Mouse (Mus musculus) stomach, embryonic 14.5 days (tissue): Measurements from ENCODE around the gene Copg2. TPM values are rescaled to one million over a fixed set of nuclear protein-coding genes. Genes with fewer than 3 reads are reported as not detected.

Experiments used
- ATAC-seq: fragments of 200-750 bp; cut with Nextera tagmentation; 2 replicates; pipeline ENCODE4 v1.8.0; 2017; ENCODE audit warnings: low read depth, moderate TSS enrichment; ENCODE audit not compliant: insufficient number of reproducible peaks, insufficient read depth, low FRiP score
- H3K27ac ChIP-seq: fragments of 300-500 bp; sonication (generic); 2 replicates; pipeline ENCODE4 v1.5.1; 2014; ENCODE audit warnings: mild to moderate bottlenecking, low read length, moderate library complexity, mixed read lengths
- H3K27me3 ChIP-seq: fragments of 300-500 bp; sonication (generic); 2 replicates; pipeline ENCODE4 v1.6.1; 2014; ENCODE audit warnings: low read length, control low read depth, mixed read lengths; ENCODE audit not compliant: control insufficient read depth, insufficient read depth
- H3K36me3 ChIP-seq: fragments of 300-500 bp; sonication (generic); 2 replicates; pipeline ENCODE4 v1.6.1; 2014; ENCODE audit warnings: mild to moderate bottlenecking, control low read depth, low read length, moderate library complexity, mixed read lengths; ENCODE audit not compliant: control insufficient read depth, insufficient read depth
- H3K4me1 ChIP-seq: fragments of 300-500 bp; sonication (generic); 2 replicates; pipeline ENCODE4 v1.6.1; 2014; ENCODE audit warnings: low read length, control low read depth, mixed read lengths; ENCODE audit not compliant: control insufficient read depth, insufficient read depth
- H3K4me2 ChIP-seq: fragments of 300-500 bp; sonication (generic); replicated peaks from 2 replicates; pipeline ENCODE4 v1.6.1; 2014; ENCODE audit warnings: low read depth, low read length, control low read depth
- H3K4me3 ChIP-seq: fragments of 300-500 bp; sonication (generic); 2 replicates; pipeline ENCODE4 v1.5.1; 2014; ENCODE audit warnings: low read depth, low read length, control low read depth
- H3K9ac ChIP-seq: fragments of 300-500 bp; sonication (generic); replicated peaks from 2 replicates; pipeline ENCODE4 v1.6.1; 2014; ENCODE audit warnings: low read depth, mild to moderate bottlenecking, control low read depth, low read length, moderate library complexity, mixed read lengths
- H3K9me3 ChIP-seq: fragments of 300-500 bp; sonication (generic); 2 replicates; pipeline ENCODE4 v1.6.1; 2016; ENCODE audit warnings: low read depth, low read length, control low read depth; ENCODE audit not compliant: control insufficient read depth
- WGBS: fragments of 180-500 bp; shearing (Covaris S2); extraction: QIAGEN DNeasy Blood & Tissue Kit; methylation state at CpG from one replicate; pipeline ENCODE4 v1.1.7; 2014; 5-methylcytosine and 5-hydroxymethylcytosine counted together
- polyA plus RNA-seq: library from polyadenylated mRNA; unstranded; fragments of >200 nt; fragmentation: Nextera tagmentation; extraction: Ambion mirVana; gene quantifications from 2 replicates; pipeline ENCODE4 v1.2.1, GENCODE M21; 2014

Copg2 gene
- polyA plus RNA-seq, 1 experiment from 2014 or later = 28.7 TPM

DNA sequence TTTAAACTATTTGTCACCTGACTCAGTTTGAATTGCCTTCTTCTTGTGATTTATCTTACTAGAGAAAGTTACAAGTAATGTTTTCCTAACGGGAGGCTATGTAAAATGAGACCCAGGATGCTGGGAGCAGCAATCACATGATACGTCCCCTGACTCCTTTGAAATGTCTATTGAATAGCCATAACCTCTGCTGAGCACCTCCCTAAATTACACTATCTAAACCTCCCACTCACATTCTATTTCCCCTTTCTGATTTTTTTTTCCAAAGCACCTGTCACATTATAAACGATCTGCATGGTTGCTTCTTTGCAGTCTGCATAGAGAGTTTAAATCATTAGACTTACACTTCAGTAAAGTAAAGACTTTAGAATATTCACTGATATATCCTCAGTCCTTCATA is 7.4 kb upstream of the Copg2 start:
- H3K9me3 ChIP-seq = no peaks in the 10 kb centered on the region
- no peak overlapping the region for H3K27ac ChIP-seq
- WGBS = 37% methylated on average over 3 of the region's 3 CpGs
- H3K4me2 ChIP-seq = no peak overlapping the region
- no peak overlapping the region for H3K9ac ChIP-seq
- no peak overlapping the region for H3K4me3 ChIP-seq
- no peaks in the 10 kb centered on the region for H3K4me1 ChIP-seq
- H3K36me3 ChIP-seq = no peaks in the 10 kb centered on the region
- no peak for ATAC-seq
- H3K27me3 ChIP-seq = no peaks in the 10 kb centered on the region

DNA sequence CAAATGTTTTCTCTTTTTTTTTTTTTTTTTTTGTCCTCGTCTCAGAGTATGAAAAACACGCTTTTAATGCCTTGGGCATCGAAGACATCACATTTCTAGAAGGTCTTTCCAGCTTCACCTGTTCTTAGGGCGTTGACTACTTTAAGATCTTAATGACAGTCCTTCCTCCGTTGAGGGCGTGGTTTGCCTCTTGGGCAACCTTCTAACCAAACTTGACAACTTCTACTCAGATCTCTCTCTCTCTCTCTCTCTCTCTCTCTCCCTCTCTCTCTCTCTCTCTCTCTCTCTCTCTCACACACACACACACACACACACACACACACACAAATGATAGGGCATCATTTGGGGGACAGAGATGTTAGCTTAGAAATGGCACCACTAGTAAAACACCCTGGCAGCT is 926 bp upstream of the Copg2 start:
- Histone ChIP-seq H3K36me3 (no peaks in the 10 kb centered on the region), H3K9me3 (no peaks in the 10 kb centered on the region), H3K4me3 (no peak overlapping the region), H3K9ac (no peak overlapping the region), H3K4me2 (0 out of 2 replicates have a peak overlapping the region, but pooled peaks have one; percentile 43), H3K27ac (no peak overlapping the region), H3K27me3 (no peaks in the 10 kb centered on the region), H3K4me1 (no peaks in the 10 kb centered on the region)
- ATAC-seq = no peak
- 68% methylated on average over 6 of the region's 6 CpGs for WGBS

DNA sequence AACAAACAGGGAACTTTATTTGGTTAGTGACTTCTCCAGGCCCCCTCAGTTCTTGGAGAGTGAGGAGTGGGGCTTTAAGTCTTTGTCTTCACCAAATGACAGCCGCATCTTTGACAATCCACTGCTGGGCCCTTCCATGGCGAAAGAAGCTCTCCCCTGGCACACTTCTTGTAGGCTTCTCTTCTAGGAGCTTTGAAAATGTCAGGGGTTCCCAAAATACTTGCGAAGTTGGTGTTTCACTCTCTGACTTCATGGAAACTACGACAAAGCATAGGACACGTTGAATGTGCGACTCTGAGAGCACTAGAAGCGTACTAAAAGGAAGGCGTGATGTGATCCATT is 363 bp upstream of the Copg2 start:
- Histone ChIP-seq H3K36me3 (no peaks in the 10 kb centered on the region), H3K27me3 (no peaks in the 10 kb centered on the region), H3K27ac (peak overlapping the region; percentile 48), H3K9me3 (no peaks in the 10 kb centered on the region), H3K9ac (0 out of 2 replicates have a peak overlapping the region, but pooled peaks have one; percentile 25), H3K4me3 (peak overlapping the region; percentile 52), H3K4me1 (no peaks in the 10 kb centered on the region), H3K4me2 (peak overlapping the region; percentile 43)
- 19% methylated on average over 8 of the region's 8 CpGs for WGBS
- ATAC-seq = no peak

DNA sequence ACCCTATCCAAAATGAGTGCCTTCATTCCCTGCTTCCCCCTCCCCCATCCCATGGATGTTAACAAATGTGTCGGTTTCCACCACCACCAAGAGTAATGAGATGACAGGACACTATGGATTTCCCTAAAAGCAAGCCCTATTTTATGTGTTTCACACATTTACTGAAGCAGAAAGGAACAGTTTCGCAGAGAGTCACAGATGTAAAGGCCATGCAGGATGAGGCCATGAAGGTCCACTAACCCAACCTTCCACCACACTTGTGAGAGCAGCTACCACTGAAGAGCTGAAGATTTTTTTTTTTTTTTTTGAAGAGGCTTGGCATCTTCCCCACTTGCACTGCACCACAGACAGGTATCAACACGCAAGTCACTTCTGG is 787 bp downstream of the Copg2 start:
- peak overlapping the region; percentile 95 for H3K27ac ChIP-seq
- H3K4me2 ChIP-seq = peak overlapping the region; percentile 55
- H3K4me3 ChIP-seq = peak overlapping the region; percentile 52
- no peaks in the 10 kb centered on the region for H3K4me1 ChIP-seq
- H3K9me3 ChIP-seq = no peaks in the 10 kb centered on the region
- no peaks in the 10 kb centered on the region for H3K27me3 ChIP-seq
- no peaks in the 10 kb centered on the region for H3K36me3 ChIP-seq
- 22% methylated on average over 3 of the region's 3 CpGs for WGBS
- peak overlapping the region; percentile 57 for H3K9ac ChIP-seq
- ATAC-seq = no peak

DNA sequence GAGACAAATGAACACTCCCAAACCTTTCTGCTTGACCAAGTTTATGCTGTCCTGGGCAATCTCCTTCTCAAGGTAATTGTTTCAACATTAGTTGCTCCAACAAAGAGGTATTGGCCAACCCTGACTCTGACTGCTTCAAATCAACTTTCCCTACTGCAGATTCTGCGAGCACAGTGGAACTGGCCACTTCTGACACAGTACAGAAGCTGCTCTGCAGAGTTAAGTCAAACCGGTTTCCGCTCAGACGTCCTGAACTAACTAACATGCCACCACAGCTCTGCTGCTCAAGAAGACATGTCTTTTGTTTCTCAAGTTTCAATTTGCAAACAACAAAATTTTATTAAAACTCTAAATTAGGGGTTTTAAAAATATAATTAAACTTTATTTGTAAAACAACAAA is 3.5 kb downstream of the Copg2 start:
- Histone ChIP-seq H3K36me3 (peaks cover 5% of the 10 kb centered on the region; the same call in 1 of the 2 replicates), H3K4me2 (no peak overlapping the region), H3K27me3 (no peaks in the 10 kb centered on the region), H3K27ac (no peak overlapping the region), H3K4me3 (no peak overlapping the region), H3K9ac (no peak overlapping the region), H3K9me3 (no peaks in the 10 kb centered on the region), H3K4me1 (no peaks in the 10 kb centered on the region)
- WGBS = 63% methylated on average over 4 of the region's 4 CpGs
- no peak for ATAC-seq

DNA sequence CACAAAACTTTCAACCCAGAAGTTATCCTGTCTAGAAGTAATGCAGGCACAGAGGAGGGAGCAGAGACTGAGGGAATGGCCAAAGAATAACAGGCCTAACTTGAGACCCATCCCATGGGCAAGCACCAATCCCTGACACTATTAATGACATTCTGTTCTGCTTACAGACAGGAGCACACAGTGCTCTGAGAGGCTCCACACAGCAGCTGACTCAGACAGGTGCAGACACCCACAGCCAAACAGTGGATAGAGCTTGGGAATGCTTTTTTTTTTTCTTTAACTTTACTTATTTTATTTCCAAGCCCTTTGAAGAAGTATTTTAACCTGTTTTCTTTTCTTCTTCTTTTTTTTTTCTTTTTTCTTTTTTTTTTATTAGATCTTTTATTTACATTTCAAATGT is 4.8 kb downstream of the Copg2 start:
- no peak overlapping the region for H3K9ac ChIP-seq
- H3K27me3 ChIP-seq = no peaks in the 10 kb centered on the region
- H3K27ac ChIP-seq = no peak overlapping the region
- H3K4me1 ChIP-seq = no peaks in the 10 kb centered on the region
- H3K4me3 ChIP-seq = no peak overlapping the region
- no peaks in the 10 kb centered on the region for H3K9me3 ChIP-seq
- H3K36me3 ChIP-seq = peaks cover 8% of the 10 kb centered on the region
- H3K4me2 ChIP-seq = no peak overlapping the region
- no peak for ATAC-seq

DNA sequence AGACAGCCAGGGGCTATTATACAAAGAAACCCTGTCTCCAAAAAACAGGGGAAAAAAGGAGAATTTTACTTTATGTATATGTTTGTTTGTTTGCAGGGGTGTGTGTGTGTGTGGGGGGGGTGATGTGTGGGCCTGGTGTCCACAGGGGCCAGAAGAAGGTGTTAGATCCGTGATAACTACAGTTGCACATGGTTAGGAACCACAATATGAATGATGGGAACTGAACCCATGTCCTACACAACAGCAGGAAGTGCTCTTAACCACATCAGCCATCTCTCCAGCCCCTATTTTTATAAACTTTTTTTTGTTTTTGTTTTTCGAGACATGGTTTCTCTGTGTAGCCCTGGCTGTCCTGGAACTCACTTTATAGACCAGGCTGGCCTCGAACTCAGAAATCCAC is 11.7 kb downstream of the Copg2 start:
- Histone ChIP-seq H3K27ac (no peak overlapping the region), H3K27me3 (no peaks in the 10 kb centered on the region), H3K4me2 (no peak overlapping the region), H3K9ac (no peak overlapping the region), H3K9me3 (no peaks in the 10 kb centered on the region), H3K4me3 (no peak overlapping the region), H3K4me1 (no peaks in the 10 kb centered on the region), H3K36me3 (peaks cover 15% of the 10 kb centered on the region)
- WGBS = 86% methylated on average over 3 of the region's 3 CpGs
- ATAC-seq = no peak

DNA sequence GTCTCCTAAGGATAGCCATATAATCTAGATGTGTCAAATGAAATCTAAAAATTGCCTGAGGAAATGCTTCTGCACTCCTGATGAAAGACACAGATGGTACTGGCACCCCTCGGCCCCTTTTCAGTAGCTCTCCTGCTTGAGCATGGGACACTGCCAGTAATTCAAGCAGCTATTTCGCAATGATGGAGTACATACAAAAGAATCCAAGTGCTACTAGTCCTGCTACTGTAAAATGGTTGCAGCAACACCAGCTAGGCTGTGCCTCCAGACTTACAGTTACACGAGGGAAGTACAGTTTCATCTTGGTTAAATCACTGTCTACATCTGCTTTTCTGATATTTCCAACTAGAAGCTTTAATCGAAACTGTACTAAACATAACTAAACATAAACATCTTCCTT is 13.1 kb downstream of the Copg2 start:
- peaks cover 10% of the 10 kb centered on the region for H3K36me3 ChIP-seq
- H3K27me3 ChIP-seq = no peaks in the 10 kb centered on the region
- no peak overlapping the region for H3K27ac ChIP-seq
- no peaks in the 10 kb centered on the region for H3K4me1 ChIP-seq
- H3K4me3 ChIP-seq = no peak overlapping the region
- no peak overlapping the region for H3K4me2 ChIP-seq
- ATAC-seq = no peak
- no peak overlapping the region for H3K9ac ChIP-seq
- no peaks in the 10 kb centered on the region for H3K9me3 ChIP-seq
- 81% methylated on average over 4 of the region's 4 CpGs for WGBS

DNA sequence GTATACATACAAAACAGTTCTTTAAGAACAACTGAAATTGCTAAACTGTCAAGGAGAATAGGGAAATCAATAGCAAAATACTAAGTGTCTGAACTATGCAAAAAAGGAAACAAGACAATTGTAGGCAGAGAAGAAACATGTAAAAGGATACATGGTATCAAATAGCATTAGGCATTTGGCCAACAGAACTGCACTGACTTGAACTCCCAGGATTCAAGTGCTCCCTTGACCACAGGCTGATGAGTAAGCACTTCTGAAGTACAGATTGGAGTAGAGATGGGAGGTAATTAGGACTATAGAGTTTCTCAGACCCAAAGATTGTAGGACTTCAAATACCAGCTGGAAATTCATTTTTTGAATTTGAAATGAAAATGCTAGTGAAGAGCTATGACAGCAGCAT is 19.9 kb downstream of the Copg2 start:
- Histone ChIP-seq H3K36me3 (no peaks in the 10 kb centered on the region; the same call in 1 of the 2 replicates), H3K4me1 (no peaks in the 10 kb centered on the region), H3K9me3 (peaks cover 3% of the 10 kb centered on the region; the same call in 1 of the 2 replicates), H3K4me2 (no peak overlapping the region), H3K27ac (no peak overlapping the region), H3K9ac (no peak overlapping the region), H3K4me3 (no peak overlapping the region), H3K27me3 (no peaks in the 10 kb centered on the region)
- ATAC-seq = no peak
